Mouse (Mus musculus) heart, adult 18-20 months (tissue): ENCODE data around the gene Ccdc169. TPM values are rescaled to one million over a fixed set of nuclear protein-coding genes. Genes with fewer than 3 reads are reported as not detected.
A peak's percentile ranks its signal among the peaks of the same experiment; 100 is the strongest.

Experiments
- DNase-seq, 2 experiments: peaks; one replicate each; pipeline ENCODE4 v3.0.0; 2021 to 2022; ENCODE audit warnings: mixed read lengths in 1 of 2
- total RNA-seq, 2 experiments: library from RNA; stranded (reverse); gene quantifications; 2 replicates each; pipeline ENCODE4 v1.2.3; 2021

Ccdc169 gene
- total RNA-seq, 2 experiments from 2014 or later: 0.13 TPM; not detected in 1

DNA sequence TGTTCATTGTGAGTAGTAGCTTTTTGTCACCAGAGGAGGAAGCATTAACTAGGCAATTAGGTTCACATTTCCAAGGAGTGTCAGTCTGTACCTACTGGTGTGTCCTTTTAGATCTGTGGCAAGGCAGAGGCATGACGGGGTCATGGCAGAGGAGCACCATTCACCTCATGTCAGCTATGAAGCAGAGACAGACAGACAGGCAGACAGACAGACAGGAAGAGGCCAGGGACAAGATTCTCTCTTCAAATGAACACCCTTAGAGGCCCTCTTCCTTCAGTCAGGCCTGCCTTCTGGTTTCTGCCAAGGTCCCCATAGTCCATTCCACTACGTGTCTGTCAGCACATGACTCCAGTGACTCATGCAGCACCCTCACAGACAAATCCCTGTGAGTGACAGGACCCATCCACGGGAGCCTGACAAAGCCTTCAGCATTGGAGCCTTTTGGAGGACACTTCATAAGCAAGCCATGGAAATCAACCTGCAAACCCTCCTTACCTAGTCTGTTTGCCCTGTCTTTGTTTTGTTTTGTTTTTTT is 14.7 kb upstream of the Ccdc169 start:
- DNase-seq: no peak

DNA sequence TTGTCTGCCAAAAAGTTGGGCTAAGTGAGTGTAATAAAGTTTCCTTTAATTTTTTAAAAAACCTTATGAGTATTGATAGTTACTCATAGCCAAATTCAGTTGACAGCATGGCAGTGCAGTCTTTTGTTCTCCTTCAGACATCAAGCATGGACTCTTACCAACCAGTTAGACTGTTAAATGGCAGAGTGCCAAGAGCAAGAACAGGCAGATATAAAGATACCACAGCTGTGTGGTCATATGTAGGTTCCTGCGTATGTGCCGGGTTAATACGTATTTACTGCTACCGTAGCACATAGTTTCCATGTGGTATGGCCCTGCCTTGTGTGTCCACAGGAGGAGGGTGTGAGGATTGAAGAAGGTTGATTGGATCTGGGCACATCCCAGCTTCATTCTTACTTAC is 14.1 kb upstream of the Ccdc169 start:
- DNase-seq: no peak

GRCm38 (mm10) chr3:55129181-55129692 is 7.9 kb upstream of the Ccdc169 start:
- DNase-seq: peak in 1 of 2 experiments; percentile 48

- no peak for DNase-seq
Observed at GRCm38 (mm10) chr3:55131576-55132233, 5.4 kb upstream of the Ccdc169 start.

DNA sequence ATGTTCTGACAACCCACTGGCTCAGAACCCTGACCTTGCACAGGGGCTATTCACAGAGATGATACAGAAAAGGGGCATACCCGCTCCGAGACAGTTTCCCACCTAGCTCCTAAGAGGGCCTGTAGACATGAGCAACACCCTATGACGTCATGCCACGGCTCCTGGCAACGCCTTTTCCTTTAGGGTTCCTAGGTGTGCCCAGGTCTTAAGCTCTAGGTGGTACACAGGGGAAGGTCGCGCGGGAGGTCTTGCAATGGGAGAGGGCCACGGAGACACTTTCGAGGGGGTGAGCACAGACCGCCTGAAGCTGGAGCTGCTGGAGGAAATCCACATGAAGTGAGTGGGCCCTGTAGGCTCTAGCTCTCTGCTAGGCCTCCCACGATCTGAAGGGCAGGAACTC is 2.7 kb downstream of the Ccdc169 start:
- DNase-seq: no peak

DNA sequence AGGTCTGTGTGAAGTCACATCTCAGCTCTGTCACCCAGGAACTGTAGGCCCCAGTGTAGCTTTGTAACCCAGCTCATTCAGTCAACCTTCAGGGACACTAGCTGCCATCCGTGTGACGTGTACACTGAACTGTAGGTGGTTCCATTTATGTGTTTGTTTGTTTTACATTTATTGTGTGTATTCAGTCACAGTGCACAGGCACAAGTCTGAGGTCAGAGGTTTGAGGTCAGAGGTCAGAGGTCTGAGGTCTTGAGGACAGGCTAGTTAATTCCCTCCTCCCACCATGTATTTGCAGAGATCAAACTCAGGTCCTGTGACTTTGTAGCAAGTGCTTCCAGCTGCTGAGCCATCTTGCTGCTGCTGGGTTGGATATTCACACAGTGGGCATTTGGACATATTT is 4.3 kb downstream of the Ccdc169 start:
- DNase-seq: no peak

DNA sequence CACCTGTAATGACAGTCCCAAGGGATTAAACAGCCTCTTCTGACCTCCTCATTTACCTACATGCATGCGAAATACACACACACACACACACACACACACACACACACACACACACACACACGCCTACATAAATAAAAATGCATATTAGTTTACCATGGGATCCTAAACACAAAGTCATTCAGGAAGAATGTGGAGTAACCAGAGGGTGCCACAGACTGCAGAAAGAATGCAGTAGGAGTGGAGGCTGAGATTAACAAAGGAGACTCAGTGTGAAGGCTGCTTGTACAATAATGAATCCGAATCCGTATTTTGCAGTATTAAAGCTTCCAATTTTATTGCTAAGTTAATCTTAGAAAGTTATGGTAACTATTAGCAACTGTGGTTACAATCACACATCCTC is 7.8 kb downstream of the Ccdc169 start:
- DNase-seq: no peak

GRCm38 (mm10) chr3:55146441-55146840 is 9.3 kb downstream of the Ccdc169 start:
- no peak for DNase-seq

- no peak for DNase-seq
Observed at GRCm38 (mm10) chr3:55147156-55147555, 10.0 kb downstream of the Ccdc169 start.

DNA sequence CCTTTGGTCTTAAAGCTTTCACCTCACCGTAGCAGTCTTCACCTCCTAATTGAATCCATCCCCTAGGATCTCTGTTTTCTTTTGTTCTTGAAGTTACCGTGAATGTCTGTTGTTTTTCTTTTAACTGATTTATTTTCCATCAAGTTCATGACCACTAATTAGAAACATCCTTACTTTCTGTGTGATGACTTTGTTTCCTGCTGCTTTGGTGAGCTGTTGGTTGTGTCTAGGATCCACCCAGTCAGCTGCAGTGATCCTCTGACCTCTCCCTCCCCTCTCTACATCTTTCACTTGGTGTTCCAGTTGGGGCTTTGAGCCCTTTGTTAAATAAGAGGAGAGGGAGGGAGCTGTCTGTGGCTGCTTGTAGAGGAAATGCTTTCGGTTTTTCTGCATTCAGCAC is 11.0 kb downstream of the Ccdc169 start:
- DNase-seq: no peak

DNA sequence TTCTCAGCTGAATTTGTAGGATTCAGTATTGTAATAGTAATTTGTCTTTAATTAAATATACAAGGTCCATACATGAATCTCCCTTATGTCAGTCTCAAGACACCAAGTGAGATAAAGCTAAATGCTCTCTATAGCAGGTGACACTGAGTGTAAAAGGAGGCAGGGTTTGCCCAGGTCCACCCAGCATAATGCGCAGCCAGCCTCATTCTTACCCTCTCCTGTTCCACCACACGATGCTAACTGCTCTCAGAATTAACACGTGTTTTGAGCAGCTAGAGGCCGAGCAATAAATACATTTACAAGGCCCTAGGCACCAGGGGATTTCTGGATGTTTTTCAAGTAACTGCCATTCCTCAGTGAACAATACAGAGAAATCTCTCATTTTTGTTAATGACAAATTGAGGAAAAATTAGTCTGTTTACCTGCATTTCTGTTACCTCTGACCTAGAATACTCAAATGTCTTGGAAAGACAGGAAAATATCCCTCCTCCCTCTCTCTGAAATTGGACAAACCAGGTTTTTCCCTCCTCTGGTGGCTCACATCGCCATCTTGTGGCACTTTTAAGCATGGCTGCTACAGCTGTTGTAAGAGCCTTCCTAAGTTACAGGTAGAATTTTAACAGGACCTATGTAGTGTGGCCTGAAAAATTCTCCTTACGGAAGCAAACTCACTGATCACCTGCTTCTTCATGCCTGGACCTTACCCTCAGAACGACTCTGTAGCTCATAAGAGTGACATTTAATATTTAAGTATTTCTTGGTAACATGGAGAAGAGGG is 14.7 kb downstream of the Ccdc169 start:
- DNase-seq: peak; percentile 38 to 73

DNA sequence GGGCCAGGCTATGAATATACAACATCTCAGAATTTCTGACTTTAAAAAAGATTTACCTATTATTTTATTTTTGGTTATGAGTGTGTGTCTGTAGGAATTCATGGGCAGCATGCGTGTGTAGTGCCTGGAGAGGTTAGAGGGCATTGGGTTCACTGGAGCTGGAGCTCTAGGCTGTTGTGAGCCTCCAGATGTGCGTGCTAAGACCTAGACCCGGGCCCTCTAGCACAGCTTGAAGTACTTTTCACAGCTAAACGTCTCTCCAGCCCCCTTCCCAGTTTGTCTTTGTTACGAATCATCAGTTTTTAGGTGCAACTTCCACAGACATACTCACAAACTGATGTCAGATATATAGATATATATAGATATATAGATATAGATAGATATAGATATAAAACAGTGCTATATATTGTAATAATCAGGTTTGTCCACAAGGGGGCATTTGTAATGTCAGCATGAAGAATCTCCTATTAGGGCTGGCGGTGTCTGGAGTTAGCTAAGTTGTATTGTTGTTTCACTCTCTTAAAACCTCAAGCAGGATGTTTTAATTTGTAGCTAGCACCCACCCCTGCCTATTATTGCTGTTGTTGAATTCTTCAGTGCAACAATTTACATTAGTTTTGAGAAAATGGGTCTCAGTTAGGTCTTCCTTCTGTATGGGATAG is 15.7 kb downstream of the Ccdc169 start:
- DNase-seq: peak in 1 of 2 experiments; percentile 46

DNA sequence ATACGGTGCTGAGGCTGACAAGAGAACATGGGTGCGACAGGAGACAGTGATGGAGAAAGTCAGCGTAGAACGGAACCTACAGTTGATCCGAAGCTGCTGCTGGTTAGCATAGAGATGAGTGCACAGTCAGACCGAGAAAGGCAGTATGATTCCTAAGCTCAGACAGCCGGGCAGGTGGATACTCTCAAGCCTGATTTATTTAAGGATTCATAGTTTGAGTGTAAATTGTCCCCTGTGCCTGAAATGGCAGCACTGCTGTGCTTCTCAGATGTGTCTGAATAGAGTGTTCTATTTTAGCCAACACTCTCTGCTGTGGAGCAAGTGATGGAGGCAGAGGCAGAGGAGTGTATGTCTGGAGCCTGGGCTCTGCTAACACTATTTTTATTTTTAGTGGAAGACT is 17.0 kb downstream of the Ccdc169 start:
- DNase-seq: no peak

DNA sequence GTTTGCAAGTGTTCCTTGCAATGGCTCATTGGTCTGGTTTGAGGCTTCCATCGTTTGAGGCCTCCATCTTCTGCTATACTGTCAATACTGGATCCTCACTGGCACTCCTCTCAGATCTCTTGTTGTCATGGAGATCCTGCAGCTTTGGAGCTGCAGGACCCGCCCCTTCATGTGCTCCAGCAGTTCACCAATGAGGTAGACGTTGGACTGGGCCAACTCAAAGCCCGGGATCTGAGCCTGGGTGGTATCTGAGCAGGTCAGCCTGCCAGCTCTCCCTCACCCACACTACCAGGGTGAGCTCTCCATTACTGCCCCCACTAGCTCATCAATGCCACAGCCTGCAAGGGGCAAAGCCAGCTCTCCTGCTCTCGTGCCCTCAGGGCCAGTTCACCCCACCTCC is 20.3 kb downstream of the Ccdc169 start:
- DNase-seq: no peak

- no peak for DNase-seq
Observed at GRCm38 (mm10) chr3:55161144-55161543, 24.0 kb downstream of the Ccdc169 start.

DNA sequence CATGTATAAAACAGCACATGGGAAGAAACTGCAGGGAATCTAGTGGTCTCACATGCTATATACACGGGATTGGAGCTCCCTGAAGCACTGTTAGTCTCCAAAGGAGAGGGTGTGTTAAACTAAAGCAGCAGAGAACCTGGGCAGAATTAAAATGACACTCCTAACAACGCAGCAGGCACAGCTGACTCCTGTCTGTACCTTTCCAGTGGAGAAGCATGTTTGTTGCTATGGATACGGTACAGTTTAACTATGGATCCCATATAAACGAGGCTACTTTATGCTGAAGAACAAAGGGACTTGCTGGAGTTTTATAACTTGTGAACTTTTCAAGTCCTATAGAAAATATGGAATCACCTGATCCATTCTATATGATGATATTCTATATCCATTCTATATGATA is 26.4 kb downstream of the Ccdc169 start:
- no peak for DNase-seq

- no peak for DNase-seq
Observed at GRCm38 (mm10) chr3:55172478-55172877, 35.3 kb downstream of the Ccdc169 start.

DNA sequence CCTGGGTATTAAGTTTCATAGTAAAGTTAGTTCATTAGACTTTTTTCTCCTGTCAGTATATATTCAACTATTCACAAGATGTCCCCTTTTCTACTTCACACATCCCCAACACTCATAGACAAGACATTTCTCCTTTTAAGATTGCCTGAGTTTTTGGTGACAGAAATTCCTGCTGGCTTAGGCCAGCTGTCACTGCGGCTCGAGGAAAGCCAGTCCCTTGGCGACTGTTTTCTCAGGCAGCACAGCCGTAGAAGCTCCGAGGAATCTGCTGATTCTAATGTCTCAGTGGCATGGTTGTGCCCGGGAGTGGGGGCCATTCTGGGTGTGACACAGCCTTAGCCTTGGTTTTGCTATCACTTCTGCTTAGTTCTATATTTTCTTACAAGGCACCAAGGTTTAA is 40.1 kb downstream of the Ccdc169 start:
- DNase-seq: no peak

DNA sequence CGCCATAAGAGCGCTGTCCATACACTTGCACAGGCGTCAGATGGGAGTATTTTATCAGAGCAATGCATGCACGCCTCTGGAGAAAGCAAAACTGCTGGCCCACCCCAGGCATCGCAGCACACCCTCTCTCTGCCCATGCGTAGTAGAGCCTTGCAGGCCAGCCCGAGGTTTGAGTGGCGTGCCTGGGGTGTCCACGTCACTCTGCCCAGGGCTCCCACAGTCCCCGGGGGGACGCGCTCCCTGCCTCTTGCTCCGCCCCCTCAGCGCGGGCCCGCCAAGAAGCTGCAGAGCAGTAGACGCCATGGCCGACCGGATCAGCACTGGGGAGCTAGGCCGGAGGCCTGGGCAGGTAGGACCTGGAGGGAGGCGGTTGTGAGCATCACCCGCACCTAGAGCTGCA is 44.6 kb downstream of the Ccdc169 start, which contains the start of gene Sohlh2:
Gene Sohlh2 (plus strand): TSS at position 263 of the 400 bp plus-strand sequence.
- no peak for DNase-seq

GRCm38 (mm10) chr3:55191668-55192067 is 54.5 kb downstream of the Ccdc169 start:
- DNase-seq: no peak

DNA sequence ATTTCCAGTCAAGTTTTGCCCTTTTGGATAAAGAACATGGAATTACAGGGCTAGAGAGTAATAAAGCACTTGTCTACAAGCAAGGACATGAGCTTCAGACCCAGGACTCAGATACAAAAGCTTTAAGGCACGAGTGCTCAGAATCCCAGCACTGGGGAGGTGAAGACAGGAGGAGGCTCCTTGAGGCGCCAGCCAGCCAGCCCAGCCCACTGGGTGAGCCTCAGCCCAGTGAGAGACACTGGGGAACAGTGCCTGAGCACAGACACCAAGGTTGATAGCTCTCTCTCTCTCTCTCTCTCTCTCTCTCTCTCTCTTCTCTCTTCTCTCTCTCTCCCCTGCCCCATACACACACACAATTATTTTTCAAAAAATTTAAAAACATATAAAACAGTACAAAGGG is 56.2 kb downstream of the Ccdc169 start:
- DNase-seq: no peak

- no peak for DNase-seq
Observed at GRCm38 (mm10) chr3:55194792-55195191, 57.7 kb downstream of the Ccdc169 start.
